Mouse (Mus musculus) forebrain, embryonic 11.5 days (tissue): ENCODE measurements around the gene Sirt2. TPM values are rescaled to one million over a fixed set of nuclear protein-coding genes. Genes with fewer than 3 reads are reported as not detected.

Source experiments
- ATAC-seq: fragments of 200-750 bp; cut with Nextera tagmentation; replicated peaks from 2 replicates; pipeline ENCODE4 v1.8.0; 2017; ENCODE audit warnings: moderate TSS enrichment; ENCODE audit not compliant: low FRiP score
- DNase-seq: peaks from one replicate; pipeline ENCODE4 v3.0.0-alpha.2; 2017; ENCODE audit warnings: low spot score
- H3K27ac ChIP-seq: fragments of 300-500 bp; sonication (generic); 2 replicates; pipeline ENCODE4 v1.5.1; 2014; ENCODE audit warnings: low read depth, low read length
- H3K27me3 ChIP-seq: fragments of 300-500 bp; sonication (generic); 2 replicates; pipeline ENCODE4 v1.6.1; 2014; ENCODE audit warnings: mild to moderate bottlenecking, low read length, mixed read lengths; ENCODE audit not compliant: control insufficient read depth, insufficient read depth
- H3K36me3 ChIP-seq: fragments of 300-500 bp; sonication (generic); 2 replicates; pipeline ENCODE4 v1.6.1; 2014; ENCODE audit warnings: mild to moderate bottlenecking, low read length, moderate library complexity, mixed read lengths; ENCODE audit not compliant: control insufficient read depth, insufficient read depth
- H3K4me1 ChIP-seq: fragments of 300-500 bp; sonication (generic); replicated peaks from 2 replicates; pipeline ENCODE4 v1.6.1; 2014; ENCODE audit warnings: low read length, mixed read lengths; ENCODE audit not compliant: control insufficient read depth, insufficient read depth
- H3K4me2 ChIP-seq: fragments of 300-500 bp; sonication (generic); 2 replicates; pipeline ENCODE4 v1.6.1; 2014; ENCODE audit warnings: low read depth, mild to moderate bottlenecking, low read length, moderate library complexity, mixed read lengths; ENCODE audit not compliant: severe bottlenecking
- H3K4me3 ChIP-seq: fragments of 300-500 bp; sonication (generic); 2 replicates; pipeline ENCODE4 v1.5.1; 2014; ENCODE audit warnings: low read depth, low read length
- H3K9ac ChIP-seq: fragments of 300-500 bp; sonication (generic); 2 replicates; pipeline ENCODE4 v1.6.1; 2014; ENCODE audit warnings: low read length
- H3K9me3 ChIP-seq: fragments of 300-500 bp; sonication (generic); 2 replicates; pipeline ENCODE4 v1.6.1; 2016; ENCODE audit warnings: low read length, mixed read lengths; ENCODE audit not compliant: control insufficient read depth
- WGBS: fragments of 180-500 bp; shearing (Covaris S2); extraction: QIAGEN DNeasy Blood & Tissue Kit; methylation state at CpG from one replicate; pipeline ENCODE4 v1.1.7; 2014; 5-methylcytosine and 5-hydroxymethylcytosine counted together
- polyA plus RNA-seq: library from polyadenylated mRNA; unstranded; fragments of >200 nt; fragmentation: Nextera tagmentation; extraction: Ambion mirVana; gene quantifications from 2 replicates; pipeline ENCODE4 v1.2.1, GENCODE M21; 2014

The Sirt2 gene
- polyA plus RNA-seq, 1 experiment from 2014 or later: 63.5 TPM

GRCm38 (mm10) chr7:28749935-28750334 is 16.6 kb upstream of the Sirt2 start:
- H3K9ac ChIP-seq: no peak overlapping the region
- H3K9me3 ChIP-seq: no peaks in the 10 kb centered on the region
- WGBS: 93% methylated on average over 7 of the region's 7 CpGs
- H3K4me3 ChIP-seq: no peak overlapping the region
- H3K4me2 ChIP-seq: no peak overlapping the region
- DNase-seq (no peak), ATAC-seq (no peak)
- H3K36me3 ChIP-seq: no peaks in the 10 kb centered on the region; the same call in 1 of the 2 replicates
- no peaks in the 10 kb centered on the region for H3K4me1 ChIP-seq
- no peaks in the 10 kb centered on the region for H3K27me3 ChIP-seq
- H3K27ac ChIP-seq: no peak overlapping the region

- no peak within 1 kb of the TSS; the same call in 1 of the 2 replicates for H3K9ac ChIP-seq
- no peak within 1 kb of the TSS for H3K4me3 ChIP-seq
- no peaks in the 10 kb centered on the region; the same call in 1 of the 2 replicates for H3K36me3 ChIP-seq
- peak within 1 kb of the TSS; percentile 29; the same call in 1 of the 2 replicates for H3K4me2 ChIP-seq
- 0 out of 2 replicates have a peak, but pooled peaks cover 2% of the 10 kb centered on the region for H3K4me1 ChIP-seq
- no peak for ATAC-seq
- no peak for DNase-seq
- H3K27ac ChIP-seq: no peak within 1 kb of the TSS
- no peaks in the 10 kb centered on the region for H3K27me3 ChIP-seq
- H3K9me3 ChIP-seq: no peaks in the 10 kb centered on the region
- 4% methylated on average over 16 of the region's 17 CpGs for WGBS
Measured at GRCm38 (mm10) chr7:28756079-28756478, 10.5 kb upstream of the Sirt2 start, which contains the start of gene Ccer2. Gene Ccer2 (plus strand): TSS chr7:28756174.

GRCm38 (mm10) chr7:28758623-28759022 is 7.9 kb upstream of the Sirt2 start:
- Histone ChIP-seq H3K9ac (no peak overlapping the region), H3K4me2 (no peak overlapping the region), H3K4me1 (0 out of 2 replicates have a peak, but pooled peaks cover 2% of the 10 kb centered on the region), H3K27ac (no peak overlapping the region), H3K36me3 (no peaks in the 10 kb centered on the region), H3K4me3 (no peak overlapping the region), H3K9me3 (no peaks in the 10 kb centered on the region), H3K27me3 (no peaks in the 10 kb centered on the region)
- WGBS: 77% methylated on average over 13 of the region's 13 CpGs
- DNase-seq: no peak
- no peak for ATAC-seq

GRCm38 (mm10) chr7:28761907-28762306 is 4.6 kb upstream of the Sirt2 start:
- Histone ChIP-seq H3K4me2 (no peak overlapping the region), H3K9me3 (no peaks in the 10 kb centered on the region), H3K36me3 (no peaks in the 10 kb centered on the region), H3K27me3 (no peaks in the 10 kb centered on the region), H3K4me3 (no peak overlapping the region), H3K4me1 (no peaks in the 10 kb centered on the region), H3K27ac (no peak overlapping the region), H3K9ac (no peak overlapping the region)
- ATAC-seq (no peak), DNase-seq (no peak)
- 90% methylated on average over 9 of the region's 9 CpGs for WGBS

GRCm38 (mm10) chr7:28765211-28765610 is 1.3 kb upstream of the Sirt2 start:
- DNase-seq (no peak), ATAC-seq (no peak)
- Histone ChIP-seq H3K4me3 (peak overlapping the region; percentile 81; the same call in 1 of the 2 replicates), H3K36me3 (no peaks in the 10 kb centered on the region), H3K9me3 (no peaks in the 10 kb centered on the region), H3K4me1 (peaks cover 4% of the 10 kb centered on the region), H3K4me2 (peak overlapping the region; percentile 77; the same call in 1 of the 2 replicates), H3K27me3 (no peaks in the 10 kb centered on the region), H3K27ac (no peak overlapping the region), H3K9ac (no peak overlapping the region)
- WGBS: 85% methylated on average over 6 of the region's 6 CpGs

- H3K4me2 ChIP-seq: peak overlapping the region; percentile 68
- peaks cover 4% of the 10 kb centered on the region for H3K4me1 ChIP-seq
- DNase-seq: no peak
- H3K9ac ChIP-seq: peak overlapping the region; percentile 69
- WGBS: 4% methylated on average over 14 of the region's 14 CpGs
- no peak overlapping the region for H3K27ac ChIP-seq
- H3K4me3 ChIP-seq: peak overlapping the region; percentile 81
- H3K36me3 ChIP-seq: no peaks in the 10 kb centered on the region
- no peaks in the 10 kb centered on the region for H3K9me3 ChIP-seq
- ATAC-seq: no peak; the same call in 1 of the 2 replicates
- no peaks in the 10 kb centered on the region for H3K27me3 ChIP-seq
Measured at GRCm38 (mm10) chr7:28766910-28767309, 375 bp downstream of the Sirt2 start.

- no peak for ATAC-seq
- H3K27me3 ChIP-seq: no peaks in the 10 kb centered on the region
Measured at GRCm38 (mm10) chr7:28767462-28767965, 979 bp downstream of the Sirt2 start, which contains the start of gene Nfkbib. Gene Nfkbib (minus strand): TSS chr7:28767512.

GRCm38 (mm10) chr7:28769414-28769958 is 3.0 kb downstream of the Sirt2 start:
- DNase-seq (no peak), ATAC-seq (no peak)
- Histone ChIP-seq H3K4me2 (no peak overlapping the region), H3K9me3 (no peaks in the 10 kb centered on the region), H3K4me3 (no peak overlapping the region), H3K27ac (no peak overlapping the region), H3K27me3 (no peaks in the 10 kb centered on the region), H3K36me3 (no peaks in the 10 kb centered on the region), H3K4me1 (peaks cover 4% of the 10 kb centered on the region), H3K9ac (no peak overlapping the region)
- WGBS: 94% methylated on average over 9 of the region's 9 CpGs

More at GRCm38 (mm10) chr7:28767462-28767965, 979 bp downstream of the Sirt2 start, which contains the start of gene Nfkbib:
- H3K9ac ChIP-seq: peak within 1 kb of the TSS; percentile 69
- DNase-seq: no peak
- peak within 1 kb of the TSS; percentile 81 for H3K4me3 ChIP-seq
- H3K27ac ChIP-seq: no peak within 1 kb of the TSS
- peaks cover 4% of the 10 kb centered on the region for H3K4me1 ChIP-seq
- peak within 1 kb of the TSS; percentile 68 for H3K4me2 ChIP-seq
- H3K9me3 ChIP-seq: no peaks in the 10 kb centered on the region
- WGBS: 65% methylated on average over 7 of the region's 7 CpGs
- H3K36me3 ChIP-seq: no peaks in the 10 kb centered on the region

- Histone ChIP-seq H3K27me3 (no peaks in the 10 kb centered on the region), H3K4me2 (no peak overlapping the region), H3K4me1 (peaks cover 4% of the 10 kb centered on the region), H3K4me3 (no peak overlapping the region), H3K36me3 (no peaks in the 10 kb centered on the region), H3K9ac (no peak overlapping the region), H3K27ac (no peak overlapping the region), H3K9me3 (no peaks in the 10 kb centered on the region)
- WGBS: 89% methylated on average over 3 of the region's 3 CpGs
- ATAC-seq: no peak
- DNase-seq: no peak
Measured at GRCm38 (mm10) chr7:28770309-28770708, 3.8 kb downstream of the Sirt2 start.
